ENCODE assay signal across 24 mouse cellular contexts in genomic region chr2:83753008-83753407, GRCm38 (mm10). TPM values are rescaled to one million over a fixed set of nuclear protein-coding genes. Genes with fewer than 3 reads are reported as not detected.
DNase-seq lines count a peak whose midpoint lies in the region; ATAC-seq and TF ChIP-seq lines count a peak whose summit lies in the region.
"Had no signal": no experiment of that assay in that cellular context is flagged by ENCODE, and none has a peak within 500 bp of the region (broad histone marks: within the 10 kb centered on the region; RNA-seq: fewer than 3 reads in every experiment).

No protein-coding gene starts in this region.

- H3K4me1 ChIP-seq in kidney, embryonic 16.5 days (ENCODE audit: insufficient read depth, low read length): 0 out of 2 replicates have a peak, but pooled peaks cover 2% of the 10 kb centered on the region
- no peaks in the 10 kb centered on the region for H3K4me1 ChIP-seq in kidney, postnatal 0 days (replicated peaks; ENCODE audit: insufficient read depth, low read length)
- H3K4me1 ChIP-seq in forebrain, embryonic 13.5 days: no peaks in the 10 kb centered on the region
- H3K4me1 ChIP-seq: embryonic facial prominence, embryonic 10.5 days; embryonic facial prominence, embryonic 12.5 days had no signal

- H3K27me3 ChIP-seq in kidney, embryonic 16.5 days (ENCODE audit: insufficient read depth, low read length): no peaks in the 10 kb centered on the region
- H3K27me3 ChIP-seq in kidney, postnatal 0 days (ENCODE audit: insufficient read depth, low read length): no peaks in the 10 kb centered on the region
- no peaks in the 10 kb centered on the region for H3K27me3 ChIP-seq in forebrain, embryonic 13.5 days
- H3K27me3 ChIP-seq: embryonic facial prominence, embryonic 12.5 days; Patski had no signal

- TF ChIP-seq CTCF in kidney, postnatal 0 days (IDR thresholded peaks at IDR 0.05; ENCODE audit: low read depth): no peak

- H3K4me3 ChIP-seq in kidney, embryonic 16.5 days (ENCODE audit: low read length): no peak overlapping the region
- no peak overlapping the region for H3K4me3 ChIP-seq in kidney, postnatal 0 days (replicated peaks; ENCODE audit: low read depth, low read length)
- no peak overlapping the region for H3K4me3 ChIP-seq in forebrain, embryonic 13.5 days
- H3K4me3 ChIP-seq: embryonic facial prominence, embryonic 10.5 days; embryonic facial prominence, embryonic 12.5 days had no signal

- no peak overlapping the region for H3K4me2 ChIP-seq in kidney, embryonic 16.5 days (replicated peaks; ENCODE audit: low read depth, low read length)
- no peak overlapping the region for H3K4me2 ChIP-seq in kidney, postnatal 0 days (ENCODE audit: low read length)
- no peak overlapping the region for H3K4me2 ChIP-seq in forebrain, embryonic 13.5 days
- H3K4me2 ChIP-seq: embryonic facial prominence, embryonic 12.5 days had no signal

- H3K9me3 ChIP-seq in kidney, embryonic 16.5 days (ENCODE audit: low read length): no peaks in the 10 kb centered on the region
- H3K9me3 ChIP-seq in kidney, postnatal 0 days (replicated peaks; ENCODE audit: low read length): no peaks in the 10 kb centered on the region
- no peaks in the 10 kb centered on the region for H3K9me3 ChIP-seq in forebrain, embryonic 13.5 days (replicated peaks)
- H3K9me3 ChIP-seq: embryonic facial prominence, embryonic 10.5 days; embryonic facial prominence, embryonic 12.5 days; G1E had no signal

- H3K36me3 ChIP-seq in kidney, embryonic 16.5 days (ENCODE audit: insufficient read depth, low read length): peaks cover 30% of the 10 kb centered on the region
- H3K36me3 ChIP-seq in kidney, postnatal 0 days (ENCODE audit: insufficient read depth, low read length): 0 out of 2 replicates have a peak, but pooled peaks cover 16% of the 10 kb centered on the region
- peaks cover 9% of the 10 kb centered on the region for H3K36me3 ChIP-seq in forebrain, embryonic 13.5 days (ENCODE audit: poor library complexity, severe bottlenecking)

- peak; percentile 43 for DNase-seq in kidney, adult 11 months
- DNase-seq in kidney, postnatal 0 days (ENCODE audit: low spot score): no peak
- DNase-seq in kidney, postnatal 14 days: no peak
- DNase-seq in kidney, postnatal 36 days: peak; percentile 34 to 46
- no peak for DNase-seq in kidney, postnatal 4 days
- peak; percentile 74 for DNase-seq in ZHBTc4 (ENCODE audit: low read depth, low spot score)
- DNase-seq: adrenal gland, adult 8-10 months; adrenal gland, postnatal 14 days; adrenal gland, postnatal 36 days; B cell, adult 2 months; cerebellum, adult 11-12 months; cerebellum, adult 2 months; cerebellum, adult 9-10 months; cerebellum, postnatal 10 days; cerebellum, postnatal 25 days had no signal

- no peak for ATAC-seq in kidney, embryonic 16.5 days (ENCODE audit: low FRiP score, low TSS enrichment)
- ATAC-seq in kidney, postnatal 0 days (replicated peaks; ENCODE audit: low FRiP score, low read depth): no peak
- no peak for ATAC-seq in forebrain, embryonic 13.5 days
- ATAC-seq: activated CD4-positive, CD25-positive, alpha-beta regulatory T cell, adult 4 months; forebrain, embryonic 14.5 days; forebrain, embryonic 16.5 days; Patski had no signal

- H3K9ac ChIP-seq in kidney, embryonic 16.5 days (replicated peaks; ENCODE audit: low read length): no peak overlapping the region
- H3K9ac ChIP-seq in kidney, postnatal 0 days (ENCODE audit: low read depth, low read length): no peak overlapping the region
- H3K9ac ChIP-seq in forebrain, embryonic 13.5 days: no peak overlapping the region
- H3K9ac ChIP-seq: embryonic facial prominence, embryonic 12.5 days had no signal

- H3K27ac ChIP-seq in kidney, embryonic 16.5 days (ENCODE audit: low read length): no peak overlapping the region
- H3K27ac ChIP-seq in kidney, postnatal 0 days: 0 out of 2 replicates have a peak overlapping the region, but pooled peaks have one; percentile 8
- H3K27ac ChIP-seq in forebrain, embryonic 13.5 days: no peak overlapping the region
- H3K27ac ChIP-seq: embryonic facial prominence, embryonic 10.5 days; embryonic facial prominence, embryonic 12.5 days had no signal

- WGBS in kidney, embryonic 16.5 days: 88% methylated on average over 5 of the region's 5 CpGs
- 83% methylated on average over 5 of the region's 5 CpGs for WGBS in kidney, postnatal 0 days
- 95% methylated on average over 5 of the region's 5 CpGs for WGBS in forebrain, embryonic 13.5 days

RNA-seq across cellular contexts. Expression of gene Itgav, which starts 28.8 kb away (rescaled TPM):
- 77.1 and 88.9 TPM in 2 replicates for polyA plus RNA-seq in kidney, embryonic 16.5 days (2015; fragmentation: Nextera tagmentation; extraction: Ambion mirVana)
- polyA plus RNA-seq in kidney, postnatal 0 days (2015; fragmentation: Nextera tagmentation; extraction: Ambion mirVana): 164 and 165 TPM in 2 replicates
- polyA plus RNA-seq in forebrain, embryonic 13.5 days (2015; fragmentation: Nextera tagmentation; extraction: Ambion mirVana): 24.0 and 24.9 TPM in 2 replicates

RNA-seq across cellular contexts. Expression of gene Fam171b, which starts 59.4 kb away (rescaled TPM):
- 5.4 and 5.9 TPM in 2 replicates for polyA plus RNA-seq in kidney, embryonic 16.5 days (2015; fragmentation: Nextera tagmentation; extraction: Ambion mirVana)
- polyA plus RNA-seq in kidney, postnatal 0 days (2015; fragmentation: Nextera tagmentation; extraction: Ambion mirVana): 2.5 and 2.7 TPM in 2 replicates
- 47.2 and 55.0 TPM in 2 replicates for polyA plus RNA-seq in forebrain, embryonic 13.5 days (2015; fragmentation: Nextera tagmentation; extraction: Ambion mirVana)
- polyA plus RNA-seq: G1E had no signal

Comparison
In these comparisons a context has a peak if more than half of its experiments do, and no peak if none do; other contexts are left out.
1. DNase-seq: peak in kidney, adult 11 months (single experiment), kidney, postnatal 36 days (2 of 2) and ZHBTc4 (single experiment); none in kidney, postnatal 0 days (single experiment), kidney, postnatal 14 days (single experiment) and kidney, postnatal 4 days (0 of 2).